Mouse (Mus musculus): ENCODE data around the gene Gad1. TPM values are rescaled to one million over a fixed set of nuclear protein-coding genes. Genes with fewer than 3 reads are reported as not detected.

Gad1 gene
- polyA plus RNA-seq, 1 experiment from 2014 or later, result not detected

DNA sequence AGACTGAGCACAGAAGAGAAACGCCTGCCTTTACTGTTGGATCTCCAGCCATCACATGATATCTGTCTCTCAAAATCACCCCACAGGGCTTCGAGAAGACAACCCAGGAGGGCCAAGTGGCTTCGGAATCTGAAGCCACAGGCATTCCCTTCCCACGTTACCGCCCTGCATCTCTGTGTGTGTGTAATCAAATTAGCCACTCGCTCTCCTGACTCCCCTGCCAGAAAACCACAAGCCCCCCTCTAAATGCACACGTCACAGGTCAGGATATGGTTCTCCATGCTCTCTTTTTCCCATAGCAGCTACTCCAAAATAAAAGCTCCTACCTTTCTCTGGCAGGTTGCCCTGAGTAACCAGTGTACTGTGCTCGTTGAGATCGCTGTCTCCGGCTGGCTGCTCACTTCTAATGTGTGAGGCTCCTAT, 76.5 kb downstream of the Gad1 start:
- H3K79me2 ChIP-seq (ENCODE audit: inconsistent target), result no peaks in the 10 kb centered on the region
- no peaks in the 10 kb centered on the region for H3K36me3 ChIP-seq (ENCODE audit: inconsistent target)
- WGBS (ENCODE audit: missing documents), result 49% methylated on average over 10 of the region's 10 CpGs
- H3K4me3 ChIP-seq (ENCODE audit: inconsistent target), result no peak overlapping the region
- no peak overlapping the region for H3K27ac ChIP-seq

DNA sequence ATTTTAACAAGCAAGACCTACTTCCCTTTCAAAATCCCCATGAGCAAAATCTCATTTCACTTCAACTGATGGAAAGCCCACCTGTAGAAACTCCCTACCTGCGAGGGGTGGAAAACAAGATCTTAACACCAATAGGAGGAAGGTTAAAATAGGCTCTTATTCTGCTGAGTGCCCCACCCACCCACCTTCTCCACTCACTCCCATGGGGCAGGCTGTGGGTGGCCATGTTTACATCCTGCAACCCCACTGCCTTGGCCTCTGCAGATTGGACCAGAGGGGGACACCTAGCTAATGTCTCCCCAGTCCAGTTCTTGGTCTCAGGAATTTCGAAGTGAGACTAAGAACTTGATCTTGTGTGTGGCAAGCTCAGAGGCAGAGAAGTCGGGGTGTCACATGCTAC, 77.0 kb downstream of the Gad1 start:
- 79% methylated on average over 3 of the region's 3 CpGs for WGBS (ENCODE audit: missing documents)
- no peak overlapping the region for H3K27ac ChIP-seq
- no peak overlapping the region for H3K4me3 ChIP-seq (ENCODE audit: inconsistent target)
- H3K36me3 ChIP-seq (ENCODE audit: inconsistent target), result no peaks in the 10 kb centered on the region
- H3K79me2 ChIP-seq (ENCODE audit: inconsistent target), result no peaks in the 10 kb centered on the region

DNA sequence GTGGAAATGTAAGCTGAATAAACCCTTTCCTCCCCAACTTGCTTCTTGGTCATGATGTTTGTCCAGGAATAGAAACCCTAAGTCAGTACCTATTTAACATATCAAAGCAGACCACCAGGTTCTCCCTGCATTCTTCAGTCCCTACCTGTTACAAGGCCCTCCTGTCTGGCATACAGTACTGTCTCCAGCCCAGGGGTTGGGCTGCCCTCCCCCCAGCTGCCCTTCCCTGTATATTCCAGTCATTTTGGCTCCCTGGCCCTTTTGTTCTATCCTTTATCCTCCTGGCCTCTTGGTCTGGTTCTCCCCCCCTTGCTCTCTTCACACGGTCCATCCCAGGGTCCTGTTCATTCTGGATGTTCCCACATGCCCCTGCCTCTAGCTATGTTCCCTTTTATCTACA, 78.4 kb downstream of the Gad1 start:
- 82% methylated on average over 1 of the region's 1 CpGs for WGBS (ENCODE audit: missing documents)

DNA sequence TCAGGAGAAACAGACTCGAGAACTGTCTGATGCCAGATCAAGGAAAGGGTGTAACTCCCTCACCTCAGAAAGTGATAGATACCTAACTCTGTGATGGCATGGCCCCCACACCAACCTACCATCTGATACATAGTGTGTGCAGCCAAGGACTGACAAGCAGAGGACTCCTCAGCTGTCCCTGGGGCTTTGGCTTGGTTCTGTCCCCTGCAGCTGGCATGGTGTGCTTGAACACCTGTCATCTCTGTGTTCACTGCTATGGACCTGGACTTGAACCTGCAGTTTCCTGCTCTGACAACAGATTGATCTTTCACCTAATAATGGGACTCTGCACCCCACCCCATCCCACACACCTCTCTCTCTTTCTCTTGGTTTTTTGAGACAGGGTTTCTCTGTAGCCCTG, 79.5 kb downstream of the Gad1 start:
- Histone ChIP-seq H3K36me3 (ENCODE audit: inconsistent target) (no peaks in the 10 kb centered on the region), H3K4me3 (ENCODE audit: inconsistent target) (no peak overlapping the region), H3K79me2 (ENCODE audit: inconsistent target) (no peaks in the 10 kb centered on the region), H3K27ac (no peak overlapping the region)
- 92% methylated on average over 1 of the region's 1 CpGs for WGBS (ENCODE audit: missing documents)

More for the DNA sequence above, 78.4 kb downstream of the Gad1 start:
- H3K27ac ChIP-seq, result no peak overlapping the region
- H3K4me3 ChIP-seq (ENCODE audit: inconsistent target), result no peak overlapping the region
- no peaks in the 10 kb centered on the region for H3K79me2 ChIP-seq (ENCODE audit: inconsistent target)
- H3K36me3 ChIP-seq (ENCODE audit: inconsistent target), result no peaks in the 10 kb centered on the region

DNA sequence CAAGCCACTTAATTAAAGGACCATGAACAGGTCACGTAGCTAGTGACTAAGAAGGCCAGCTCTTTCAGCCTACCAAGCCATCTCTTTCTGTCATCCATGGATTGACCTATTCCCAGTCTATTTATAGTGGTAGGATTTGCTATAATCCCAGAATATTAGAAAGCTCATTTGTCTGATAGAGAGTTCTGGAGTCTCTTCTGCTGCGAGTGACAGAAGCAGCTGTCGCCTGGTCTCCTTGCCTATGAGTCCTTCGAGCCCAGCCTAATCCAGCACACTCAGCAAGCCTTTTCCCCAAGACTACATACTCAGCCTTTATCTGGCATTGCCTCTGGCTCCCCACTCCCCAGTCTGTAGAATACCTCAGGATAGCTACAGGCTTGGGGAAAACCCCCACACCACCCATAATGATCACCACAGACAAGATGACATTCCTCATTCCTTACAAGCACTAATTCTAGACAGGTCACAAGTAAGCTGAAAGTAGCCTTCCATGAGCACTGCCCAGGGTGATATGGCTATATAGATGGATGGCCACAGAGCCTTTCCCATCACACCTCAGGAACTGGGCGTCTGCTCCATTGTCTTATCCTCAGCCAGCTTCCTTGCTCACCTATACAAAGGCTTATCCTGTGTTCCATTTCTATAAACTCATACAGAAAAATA, 81.3 kb downstream of the Gad1 start:
- Histone ChIP-seq H3K36me3 (ENCODE audit: inconsistent target) (no peaks in the 10 kb centered on the region), H3K79me2 (ENCODE audit: inconsistent target) (no peaks in the 10 kb centered on the region), H3K27ac (no peak overlapping the region), H3K4me3 (ENCODE audit: inconsistent target) (no peak overlapping the region)
- 98% methylated on average over 5 of the region's 5 CpGs for WGBS (ENCODE audit: missing documents)

DNA sequence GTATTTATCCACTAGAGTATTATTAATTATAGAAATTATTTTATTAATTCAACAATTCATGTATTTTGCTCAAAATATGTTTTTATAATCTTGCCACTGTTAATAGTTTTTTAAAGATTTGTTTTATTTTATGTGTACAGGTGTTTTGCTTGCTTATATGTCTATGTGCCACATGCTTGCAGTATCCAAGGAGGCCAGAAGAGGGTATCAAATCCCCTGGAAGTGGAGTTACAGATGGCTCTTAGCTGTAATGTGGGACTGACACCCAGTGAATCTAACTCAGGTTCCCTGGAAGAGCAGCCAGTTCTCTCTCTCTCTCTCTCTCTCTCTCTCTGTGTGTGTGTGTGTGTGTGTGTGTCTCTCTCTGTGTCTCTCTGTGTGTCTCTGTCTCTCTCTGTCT, 88.1 kb downstream of the Gad1 start:
- Histone ChIP-seq H3K4me3 (ENCODE audit: inconsistent target) (no peak overlapping the region), H3K27ac (no peak overlapping the region), H3K79me2 (ENCODE audit: inconsistent target) (no peaks in the 10 kb centered on the region), H3K36me3 (ENCODE audit: inconsistent target) (no peaks in the 10 kb centered on the region)

DNA sequence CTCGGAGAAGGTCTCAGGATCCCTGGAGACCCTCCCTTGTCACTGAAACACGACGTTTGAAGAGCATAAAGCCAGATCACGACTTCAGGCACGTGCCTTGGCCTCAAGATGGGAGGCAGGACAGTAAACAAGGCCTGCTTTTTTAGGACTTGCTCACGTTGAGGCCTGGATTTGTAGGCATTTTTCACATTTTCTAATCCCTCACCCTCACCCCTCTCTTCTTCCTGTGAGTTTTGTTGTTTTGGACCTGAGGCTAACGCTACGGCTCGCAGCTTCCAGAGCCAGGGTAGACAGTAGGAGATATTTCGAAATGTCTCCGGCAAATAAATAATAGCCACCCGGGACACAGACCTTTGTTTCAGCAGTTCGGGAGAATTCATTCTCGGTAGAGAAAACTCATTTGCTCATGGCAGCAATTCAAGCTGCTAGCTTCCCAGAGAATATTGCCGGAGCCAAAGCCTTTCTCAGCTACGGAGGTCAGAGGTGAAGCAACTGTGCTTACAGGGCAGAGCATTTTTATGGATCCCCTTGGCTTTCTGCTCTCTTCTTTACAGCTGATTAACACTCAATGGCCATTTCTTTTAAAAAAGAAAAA, 90.2 kb downstream of the Gad1 start:
- Histone ChIP-seq H3K27ac (no peak overlapping the region), H3K4me3 (ENCODE audit: inconsistent target) (no peak overlapping the region), H3K36me3 (ENCODE audit: inconsistent target) (no peaks in the 10 kb centered on the region), H3K79me2 (ENCODE audit: inconsistent target) (no peaks in the 10 kb centered on the region)
- 89% methylated on average over 16 of the region's 16 CpGs for WGBS (ENCODE audit: missing documents)

DNA sequence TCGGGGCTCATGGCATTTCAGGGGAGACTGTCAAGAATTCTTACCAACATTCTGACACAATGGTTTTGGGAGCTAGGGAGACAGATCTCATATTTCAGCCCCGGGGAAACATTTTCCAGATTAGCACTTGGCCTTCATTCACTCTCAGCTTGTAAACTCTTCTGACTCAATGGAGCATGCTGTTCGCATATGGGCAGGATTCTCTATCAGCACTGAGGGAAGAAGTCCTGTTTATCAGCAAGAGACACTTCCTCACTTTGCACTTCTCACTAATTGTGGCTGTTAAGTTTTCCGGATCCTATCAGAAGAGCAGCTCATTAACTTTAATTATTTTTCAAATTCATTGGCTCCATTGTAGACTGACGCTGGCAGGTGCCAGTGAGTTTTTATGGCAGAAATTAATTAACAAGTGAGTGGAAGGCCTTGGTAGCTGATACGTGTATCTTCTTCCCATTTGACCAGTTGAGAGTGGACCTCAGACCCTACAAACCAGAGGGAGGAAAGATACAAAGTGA, 92.5 kb downstream of the Gad1 start:
- Histone ChIP-seq H3K4me3 (ENCODE audit: inconsistent target) (no peak overlapping the region), H3K27ac (no peak overlapping the region), H3K79me2 (ENCODE audit: inconsistent target) (no peaks in the 10 kb centered on the region), H3K36me3 (ENCODE audit: inconsistent target) (no peaks in the 10 kb centered on the region)
- 90% methylated on average over 6 of the region's 6 CpGs for WGBS (ENCODE audit: missing documents)

DNA sequence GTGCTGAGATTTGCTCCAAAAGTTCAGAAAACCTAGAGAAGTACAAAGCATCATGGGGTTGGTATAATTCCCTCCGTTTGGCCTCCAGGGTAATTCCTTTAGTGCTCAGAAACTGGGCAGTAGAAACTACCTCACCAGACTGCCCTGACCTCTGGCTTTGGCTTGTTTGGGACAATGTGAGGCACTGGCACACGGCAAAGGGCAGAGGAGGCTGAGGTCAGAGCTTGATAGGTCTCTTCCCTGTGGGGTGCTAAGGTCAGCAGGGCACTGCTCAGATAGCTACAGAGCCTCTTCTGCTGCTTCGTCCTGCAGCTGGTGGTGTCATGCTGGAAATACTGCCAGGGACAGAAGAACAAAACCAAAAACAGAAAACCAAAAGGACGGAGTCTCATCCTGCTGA, 94.8 kb downstream of the Gad1 start:
- no peak overlapping the region for H3K27ac ChIP-seq
- no peak overlapping the region for H3K4me3 ChIP-seq (ENCODE audit: inconsistent target)
- no peaks in the 10 kb centered on the region for H3K36me3 ChIP-seq (ENCODE audit: inconsistent target)
- 82% methylated on average over 4 of the region's 4 CpGs for WGBS (ENCODE audit: missing documents)
- no peaks in the 10 kb centered on the region for H3K79me2 ChIP-seq (ENCODE audit: inconsistent target)

DNA sequence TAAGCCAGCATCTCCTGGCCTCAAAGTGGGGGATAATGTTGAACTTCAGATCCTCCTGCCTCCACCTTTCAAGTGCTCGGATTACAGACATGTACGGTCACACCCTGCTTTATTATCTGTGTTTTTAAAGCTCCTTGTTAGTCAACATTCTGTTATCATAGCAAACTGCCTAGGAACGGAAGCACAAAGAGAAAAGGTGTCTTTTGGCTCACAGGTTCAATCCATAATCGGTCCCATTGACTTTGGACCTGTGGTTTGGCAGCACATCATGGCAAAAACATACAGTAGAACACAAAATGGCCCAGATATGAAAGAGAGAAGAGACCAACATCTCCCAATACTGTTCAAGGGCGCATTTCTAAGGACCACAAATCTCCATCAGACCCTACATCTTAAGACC, 95.4 kb downstream of the Gad1 start:
- Histone ChIP-seq H3K4me3 (ENCODE audit: inconsistent target) (no peak overlapping the region), H3K27ac (no peak overlapping the region), H3K79me2 (ENCODE audit: inconsistent target) (no peaks in the 10 kb centered on the region), H3K36me3 (ENCODE audit: inconsistent target) (no peaks in the 10 kb centered on the region)
- 92% methylated on average over 5 of the region's 5 CpGs for WGBS (ENCODE audit: missing documents)

DNA sequence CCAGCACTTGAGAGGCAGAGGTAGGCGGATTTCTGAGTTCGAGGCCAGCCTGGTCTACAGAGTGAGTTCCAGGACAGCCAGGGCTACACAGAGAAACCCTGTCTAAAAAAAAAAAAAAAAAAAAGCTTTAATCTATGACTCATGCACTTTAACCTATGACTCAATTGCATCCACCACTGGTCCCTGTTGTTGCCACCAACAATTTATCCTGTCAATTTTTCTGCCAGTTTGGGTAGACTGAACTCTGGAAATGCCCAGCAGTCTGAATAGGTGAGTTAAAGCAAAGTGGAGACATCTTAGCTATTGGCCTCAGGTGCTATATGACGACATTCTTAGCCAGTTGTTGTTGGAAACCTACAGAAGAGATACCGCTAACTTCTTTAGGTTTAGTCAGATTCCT, 96.6 kb downstream of the Gad1 start:
- Histone ChIP-seq H3K79me2 (ENCODE audit: inconsistent target) (no peaks in the 10 kb centered on the region), H3K36me3 (ENCODE audit: inconsistent target) (no peaks in the 10 kb centered on the region), H3K4me3 (ENCODE audit: inconsistent target) (no peak overlapping the region), H3K27ac (no peak overlapping the region)
- 100% methylated on average over 2 of the region's 4 CpGs for WGBS (ENCODE audit: missing documents)

Other genes with a start within 250 kb of the Gad1 start
- gene Sp5, start 78.1 kb upstream of the Gad1 start, polyA plus RNA-seq (2018), result not detected in 3 replicates
- gene Erich2, start 44.3 kb upstream of the Gad1 start, polyA plus RNA-seq (2018), result not detected in 3 replicates
- gene Gorasp2, start 108.5 kb downstream of the Gad1 start, polyA plus RNA-seq (2018), result 65.3 to 147 TPM (median 80.0 TPM) in 3 replicates
- gene Gm26558, start 109.0 kb downstream of the Gad1 start, polyA plus RNA-seq (2018), result not detected in 3 replicates